Mouse (Mus musculus) c-Kit-positive CD71-positive TER-119-negative erythroid progenitor cells, embryonic 14.5 days (primary cell): ENCODE data around the gene Opn3.

ENCODE experiments used
- DNase-seq: peaks from one replicate; pipeline ENCODE4 v3.0.0-alpha.2; 2013; ENCODE audit warnings: low read depth

The Opn3 gene

GRCm38 (mm10) chr1:175692246-175692996 is at the start of gene Opn3, which contains the start of gene Chml:
TSS of gene Opn3 (minus strand) at chr1:175692776.
TSS of gene Chml (minus strand) at chr1:175692901.
- DNase-seq = peak; percentile 95

- DNase-seq = no peak
These were observed 33.2 kb upstream of the Opn3 start for GRCm38 (mm10) chr1:175725771-175726170.

GRCm38 (mm10) chr1:175716832-175717231 is 24.3 kb upstream of the Opn3 start:
- no peak for DNase-seq

- DNase-seq = no peak
These were observed 19.8 kb upstream of the Opn3 start for GRCm38 (mm10) chr1:175712338-175712909.

GRCm38 (mm10) chr1:175708013-175708412 is 15.4 kb upstream of the Opn3 start:
- DNase-seq = no peak

GRCm38 (mm10) chr1:175707599-175707998 is 15.0 kb upstream of the Opn3 start:
- DNase-seq = no peak

- DNase-seq = no peak
These were observed 8.6 kb upstream of the Opn3 start for GRCm38 (mm10) chr1:175701145-175701544.

- DNase-seq = no peak
These were observed 7.2 kb upstream of the Opn3 start for GRCm38 (mm10) chr1:175699796-175700195.

GRCm38 (mm10) chr1:175699375-175699774 is 6.8 kb upstream of the Opn3 start:
- no peak for DNase-seq

- no peak for DNase-seq
These were observed 5.7 kb upstream of the Opn3 start, which contains the start of gene Wdr64 for GRCm38 (mm10) chr1:175698293-175698692. TSS of gene Wdr64 (plus strand) at chr1:175698593.

- DNase-seq = peak; percentile 6
These were observed 919 bp upstream of the Opn3 start for GRCm38 (mm10) chr1:175693429-175693960.

- DNase-seq = no peak
These were observed 403 bp upstream of the Opn3 start for GRCm38 (mm10) chr1:175692997-175693361.

GRCm38 (mm10) chr1:175691686-175692245 is 810 bp downstream of the Opn3 start:
- DNase-seq = peak; percentile 11

- no peak for DNase-seq
These were observed 11.6 kb downstream of the Opn3 start for GRCm38 (mm10) chr1:175680995-175681394.

GRCm38 (mm10) chr1:175677459-175677858 is 15.1 kb downstream of the Opn3 start:
- no peak for DNase-seq

GRCm38 (mm10) chr1:175675116-175675515 is 17.5 kb downstream of the Opn3 start:
- no peak for DNase-seq

GRCm38 (mm10) chr1:175673563-175674325 is 18.8 kb downstream of the Opn3 start:
- DNase-seq = no peak

GRCm38 (mm10) chr1:175671626-175672025 is 20.9 kb downstream of the Opn3 start:
- no peak for DNase-seq

- no peak for DNase-seq
These were observed 22.5 kb downstream of the Opn3 start for GRCm38 (mm10) chr1:175670042-175670441.

- no peak for DNase-seq
These were observed 23.1 kb downstream of the Opn3 start for GRCm38 (mm10) chr1:175669456-175669855.

GRCm38 (mm10) chr1:175668666-175669405 is 23.7 kb downstream of the Opn3 start:
- DNase-seq = peak; percentile 13

GRCm38 (mm10) chr1:175659900-175660299 is 32.7 kb downstream of the Opn3 start:
- no peak for DNase-seq
